Mouse (Mus musculus) bone marrow macrophage, adult 2 months (primary cell): ENCODE measurements around the gene Degs1. TPM values are rescaled to one million over a fixed set of nuclear protein-coding genes. Genes with fewer than 3 reads are reported as not detected.

Source experiments
- H3K27ac ChIP-seq: 2 replicates; pipeline ENCODE4 v1.5.1; 2012; ENCODE audit warnings: low read depth, low read length; ENCODE audit not compliant: insufficient read depth
- H3K4me1 ChIP-seq: 2 replicates; pipeline ENCODE4 v1.6.1; 2012; ENCODE audit warnings: low read length; ENCODE audit not compliant: control insufficient read depth, insufficient read depth
- H3K4me3 ChIP-seq: 2 replicates; pipeline ENCODE4 v1.5.1; 2012; ENCODE audit warnings: mild to moderate bottlenecking, low read length, moderate library complexity; ENCODE audit not compliant: insufficient read depth
- CTCF ChIP-seq: IDR thresholded peaks from 2 replicates; pipeline ENCODE4 v1.5.1; 2012; ENCODE audit warnings: low read depth, mild to moderate bottlenecking, low read length, moderate library complexity
- POLR2A ChIP-seq: IDR thresholded peaks from 2 replicates; pipeline ENCODE4 v1.6.1; 2012; ENCODE audit warnings: mild to moderate bottlenecking, low read depth, low read length, borderline replicate concordance
- polyA plus RNA-seq: library from polyadenylated mRNA; stranded (reverse); fragments of >200 nt; gene quantifications from 2 replicates; pipeline ENCODE4 v1.2.4, GENCODE M21; 2012; ENCODE audit not compliant: missing spikeins, insufficient read depth, insufficient read length

The Degs1 gene
- polyA plus RNA-seq, 1 experiment: 226 TPM

DNA sequence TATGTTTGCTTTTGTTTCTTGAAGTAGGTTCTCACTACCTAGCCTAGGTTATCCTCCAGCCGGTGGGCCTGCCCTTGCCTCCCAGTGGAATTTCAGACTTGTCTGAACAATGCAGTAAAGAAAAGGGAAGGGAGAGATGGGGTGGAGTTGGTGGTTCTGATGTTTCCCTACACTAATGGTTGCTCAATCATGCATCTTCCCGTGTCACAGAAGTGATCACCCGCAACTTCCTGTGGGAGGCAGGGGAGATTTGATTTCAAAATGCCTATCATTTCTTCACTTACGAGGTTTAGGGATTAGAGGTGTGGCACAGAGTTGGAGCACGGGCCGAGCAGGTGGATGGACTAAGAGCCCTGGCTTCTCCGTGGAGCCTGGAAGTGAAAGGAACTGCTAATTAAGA is 627 bp upstream of the Degs1 start:
- Histone ChIP-seq H3K27ac (peak overlapping the region; percentile 87), H3K4me1 (peaks cover 26% of the 10 kb centered on the region), H3K4me3 (peak overlapping the region; percentile 10; the same call in 1 of the 2 replicates)
- TF ChIP-seq CTCF (no peak), POLR2A (no peak)

DNA sequence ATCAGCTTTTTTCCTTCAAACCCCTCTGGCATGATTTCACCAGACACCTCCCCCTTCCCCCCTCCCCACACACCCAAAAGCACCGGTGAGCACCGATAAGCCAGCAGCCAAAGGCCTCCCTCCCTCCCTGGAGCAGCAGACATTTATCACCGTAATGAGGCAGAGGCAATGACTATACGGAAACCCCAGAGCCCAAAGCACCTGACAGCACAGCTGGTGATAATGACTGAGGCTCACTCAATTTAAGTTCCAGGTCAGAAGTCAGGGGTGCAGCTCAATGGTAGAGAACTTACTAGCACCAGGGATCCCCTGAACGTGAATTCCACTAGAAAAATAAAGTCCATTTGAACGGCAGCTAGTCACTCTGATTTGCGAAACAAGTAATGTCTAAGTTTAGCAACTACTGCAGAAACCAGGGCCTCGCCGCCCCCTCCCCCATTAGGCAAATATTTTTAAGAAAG is 1.3 kb downstream of the Degs1 start:
- H3K4me1 ChIP-seq: peaks cover 23% of the 10 kb centered on the region
- H3K4me3 ChIP-seq: peak overlapping the region; percentile 71
- peak overlapping the region; percentile 13 for H3K27ac ChIP-seq
- TF ChIP-seq CTCF: no peak

DNA sequence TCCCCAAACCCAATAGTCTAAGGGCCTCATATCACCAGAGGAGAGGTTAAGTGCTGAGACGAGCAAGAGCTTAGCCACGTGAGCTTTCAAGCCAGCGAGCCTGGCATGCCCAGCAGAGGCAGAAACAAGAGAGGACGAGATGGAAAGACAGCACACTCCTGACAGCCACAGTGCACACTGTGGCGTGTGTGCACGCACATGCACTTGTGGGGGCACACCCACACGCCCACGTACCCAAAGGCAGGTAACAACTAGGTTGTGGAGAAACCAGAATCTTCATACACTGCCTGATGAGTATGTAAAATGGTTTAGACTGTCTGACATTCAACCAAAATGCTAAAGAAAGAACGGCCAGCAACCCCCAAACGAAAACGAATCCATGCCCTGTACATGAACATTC is 2.0 kb downstream of the Degs1 start:
- no peak overlapping the region for H3K27ac ChIP-seq
- peak overlapping the region; percentile 71 for H3K4me3 ChIP-seq
- H3K4me1 ChIP-seq: peaks cover 23% of the 10 kb centered on the region
- TF ChIP-seq POLR2A (no peak), CTCF (no peak)

DNA sequence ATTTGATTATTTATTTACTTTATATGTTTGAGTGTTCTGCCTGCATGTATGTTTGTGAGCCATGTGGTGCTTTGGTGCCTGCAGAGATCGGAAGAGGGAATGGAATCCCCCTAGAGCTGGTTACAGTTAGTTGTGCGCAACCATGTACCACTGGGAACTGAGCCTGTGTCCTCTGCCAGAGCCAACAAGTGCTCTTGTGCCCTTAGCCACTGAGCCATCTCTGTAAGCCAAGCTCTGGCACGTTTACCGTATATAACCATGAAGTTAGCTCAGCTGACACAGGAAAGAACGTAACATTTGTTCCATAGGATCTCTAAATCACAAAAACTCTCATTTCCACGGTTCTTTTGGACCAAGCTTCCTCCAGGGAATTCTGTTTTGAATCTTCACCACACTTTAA is 2.6 kb downstream of the Degs1 start:
- Histone ChIP-seq H3K4me1 (peaks cover 23% of the 10 kb centered on the region), H3K27ac (no peak overlapping the region), H3K4me3 (0 out of 2 replicates have a peak overlapping the region, but pooled peaks have one; percentile 2)
- no peak for TF ChIP-seq CTCF
- no peak for TF ChIP-seq POLR2A

DNA sequence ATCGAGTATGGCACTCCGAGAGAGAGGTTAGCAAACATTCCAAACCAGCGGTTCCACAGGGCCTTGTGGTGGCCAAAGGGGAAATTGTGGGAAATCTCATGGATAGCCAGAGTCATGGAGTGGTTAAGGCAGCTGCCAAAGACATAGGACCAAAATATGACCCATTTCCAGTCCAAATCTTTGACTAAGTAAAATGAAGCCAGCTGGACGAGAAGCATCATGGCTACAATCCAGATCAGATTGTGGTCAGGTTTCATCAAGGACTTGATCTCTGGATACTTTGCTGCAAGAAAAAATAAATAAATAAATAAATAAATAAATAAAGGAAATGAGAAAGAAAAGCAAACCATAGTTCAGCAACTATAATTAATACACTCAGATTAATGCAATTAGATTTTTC is 3.2 kb downstream of the Degs1 start:
- no peak overlapping the region for H3K4me3 ChIP-seq
- peaks cover 21% of the 10 kb centered on the region for H3K4me1 ChIP-seq
- no peak overlapping the region for H3K27ac ChIP-seq
- no peak for TF ChIP-seq CTCF
- TF ChIP-seq POLR2A: no peak

DNA sequence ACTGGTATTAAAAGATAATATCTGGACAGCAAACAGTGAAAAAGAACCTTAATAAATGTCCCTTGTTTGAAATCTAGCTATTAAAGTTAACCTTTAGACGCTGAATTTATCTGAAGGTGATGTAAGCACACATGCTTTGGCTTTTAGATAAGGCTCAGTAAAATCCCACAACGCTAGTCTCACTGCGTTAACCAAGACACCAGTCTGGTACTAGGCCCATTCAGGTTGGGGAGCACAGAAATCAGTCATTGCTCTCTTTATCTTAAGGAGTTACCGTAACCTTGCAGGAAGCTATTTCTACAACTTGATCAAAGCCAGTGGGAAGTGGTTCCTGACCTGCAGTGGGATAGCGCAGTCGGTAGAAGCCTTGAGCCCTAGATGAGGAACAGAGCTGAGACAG is 7.5 kb downstream of the Degs1 start:
- Histone ChIP-seq H3K4me3 (no peak overlapping the region), H3K27ac (no peak overlapping the region), H3K4me1 (peaks cover 13% of the 10 kb centered on the region)
- TF ChIP-seq POLR2A (no peak), CTCF (no peak)

DNA sequence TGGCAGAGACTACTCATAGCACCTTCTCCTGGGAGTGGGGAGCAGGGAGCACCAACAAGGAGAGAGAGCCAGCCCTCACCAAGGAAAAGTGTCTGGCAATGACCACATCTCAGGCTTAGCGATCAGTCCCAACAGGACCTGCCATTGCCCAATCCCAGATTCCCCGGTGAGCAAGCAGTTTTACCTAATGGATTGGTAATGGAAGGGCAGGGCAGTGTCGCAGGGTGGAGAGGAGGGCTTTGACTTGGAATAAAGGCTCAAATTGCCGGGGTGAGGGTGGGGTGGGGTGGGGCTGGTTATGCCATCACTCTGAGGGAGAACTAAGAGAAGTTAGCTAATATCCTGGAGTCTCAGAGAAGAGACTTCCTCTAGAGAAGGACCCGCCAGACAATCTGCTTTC is 11.0 kb downstream of the Degs1 start:
- H3K4me1 ChIP-seq: peaks cover 9% of the 10 kb centered on the region; the same call in 1 of the 2 replicates
- H3K4me3 ChIP-seq: no peak overlapping the region
- TF ChIP-seq POLR2A (no peak), CTCF (no peak)
- no peak overlapping the region for H3K27ac ChIP-seq

DNA sequence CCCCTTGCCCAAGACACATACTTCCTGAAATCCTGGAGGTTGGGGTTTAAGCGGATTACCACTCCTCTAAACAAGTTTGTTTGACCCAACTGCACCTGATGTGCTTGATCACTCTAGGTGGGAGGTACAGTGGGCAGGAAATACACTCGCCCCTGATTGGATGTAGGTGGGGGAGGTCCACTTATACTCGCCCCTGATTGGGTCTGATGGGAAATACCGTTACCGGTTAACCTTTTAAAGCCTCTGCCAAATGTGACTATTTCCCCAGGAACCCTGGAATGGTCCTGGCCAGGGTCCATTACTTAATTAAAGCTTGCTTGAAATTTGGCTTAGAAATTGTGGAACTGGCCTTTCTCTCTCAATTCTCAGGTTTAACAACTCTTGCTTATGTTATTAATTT is 11.5 kb downstream of the Degs1 start:
- H3K4me3 ChIP-seq: no peak overlapping the region
- H3K4me1 ChIP-seq: peaks cover 9% of the 10 kb centered on the region; the same call in 1 of the 2 replicates
- no peak overlapping the region for H3K27ac ChIP-seq
- TF ChIP-seq POLR2A (no peak), CTCF (no peak)

DNA sequence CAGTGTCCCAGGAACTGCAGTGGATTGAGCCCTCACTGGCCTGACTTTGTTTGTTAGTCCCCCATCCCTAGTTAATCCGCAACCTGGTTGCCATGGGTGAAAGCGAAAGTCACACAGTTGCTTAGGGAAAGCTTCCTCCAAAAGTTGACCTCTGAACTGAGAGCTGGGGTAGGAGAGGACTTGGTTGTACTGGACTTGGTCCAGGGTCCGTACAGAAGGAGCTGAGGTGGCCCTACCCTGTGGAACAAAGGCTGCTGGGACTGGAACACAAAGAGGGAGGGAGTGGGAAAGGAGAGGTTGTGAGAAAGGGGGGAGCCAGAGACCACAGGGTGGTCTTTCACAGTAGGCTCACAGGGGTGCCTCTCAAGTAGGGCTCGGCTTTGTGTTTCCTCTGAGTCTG is 14.3 kb downstream of the Degs1 start:
- Histone ChIP-seq H3K27ac (no peak overlapping the region), H3K4me3 (no peak overlapping the region), H3K4me1 (peaks cover 9% of the 10 kb centered on the region; the same call in 1 of the 2 replicates)
- no peak for TF ChIP-seq CTCF
- TF ChIP-seq POLR2A: no peak

DNA sequence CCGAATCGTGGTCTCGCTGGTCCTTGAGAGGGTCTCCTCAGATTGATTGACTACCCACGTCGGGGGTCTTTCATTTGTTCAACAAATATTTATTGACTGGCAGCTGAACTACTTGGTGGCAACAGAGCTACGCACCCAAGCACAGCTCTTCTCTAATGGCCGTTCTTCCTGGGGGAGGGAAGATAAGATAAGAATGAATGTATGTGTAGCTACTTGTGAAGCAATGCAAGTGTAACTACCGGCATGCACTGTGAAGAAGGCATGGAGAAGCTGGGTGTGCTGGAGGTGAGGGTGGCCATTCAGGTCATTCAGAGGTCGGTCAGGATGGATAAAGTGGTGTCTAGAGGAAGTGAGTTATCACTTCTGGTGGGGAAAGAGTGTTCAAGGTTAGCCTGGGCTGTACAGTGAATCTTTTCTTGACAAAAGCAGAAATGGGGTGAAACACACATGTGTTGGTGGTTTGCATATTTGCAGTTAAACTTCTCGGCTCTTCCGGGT is 16.5 kb downstream of the Degs1 start:
- TF ChIP-seq CTCF (no peak), POLR2A (no peak)
- Histone ChIP-seq H3K4me1 (no peaks in the 10 kb centered on the region), H3K4me3 (no peak overlapping the region), H3K27ac (no peak overlapping the region)

DNA sequence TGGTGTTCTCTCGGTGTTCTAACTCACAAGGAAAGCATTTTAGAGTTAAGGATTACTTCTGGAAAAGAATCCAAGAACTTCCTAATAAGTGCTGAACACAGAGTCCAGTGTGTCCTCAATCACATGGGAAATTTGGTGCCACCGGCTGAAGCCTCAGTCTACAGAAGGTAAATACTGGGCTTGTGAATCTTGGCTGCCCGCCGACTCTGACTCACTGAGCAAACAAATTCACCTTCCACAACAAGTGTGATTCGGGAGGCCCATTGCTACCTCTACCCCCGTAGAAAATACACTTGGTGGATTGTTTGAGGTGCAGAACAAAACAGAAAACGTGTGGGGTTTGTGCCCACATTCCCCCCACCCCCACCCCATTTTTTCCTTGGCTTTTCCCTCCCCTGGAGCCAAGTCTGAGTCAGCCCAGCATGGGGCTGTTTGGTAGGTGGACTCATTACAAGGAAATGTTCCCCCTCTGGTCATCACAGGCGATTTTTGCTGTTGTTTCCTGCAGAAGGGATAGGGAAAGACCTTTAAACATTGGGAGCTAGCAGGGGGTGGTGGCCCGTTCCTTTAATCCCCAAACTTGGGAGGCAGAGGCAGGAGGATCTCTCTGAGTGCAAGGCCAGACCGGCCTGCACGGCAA is 26.4 kb downstream of the Degs1 start:
- no peak for TF ChIP-seq CTCF
- TF ChIP-seq POLR2A: no peak
- Histone ChIP-seq H3K4me1 (peaks cover 8% of the 10 kb centered on the region), H3K4me3 (no peak overlapping the region), H3K27ac (no peak overlapping the region)
